Mouse (Mus musculus) myocyte (in vitro differentiated cells): ENCODE measurements around the gene Trim5.
"Not testable (repeated sequence)": the region's sequence is repeated elsewhere in the genome, so short reads cannot be mapped to it uniquely, and the experiment has no call there.

Source experiments
- CEBPB ChIP-seq: IDR thresholded peaks from 2 replicates; pipeline ENCODE4 v1.6.1; 2011; ENCODE audit warnings: mild to moderate bottlenecking, moderate library complexity; ENCODE audit not compliant: poor library complexity, insufficient read depth, severe bottlenecking
- E2F4 ChIP-seq: IDR thresholded peaks from one replicate; pipeline ENCODE4 v1.6.1; 2011; ENCODE audit warnings: mild to moderate bottlenecking, control low read depth, moderate library complexity; ENCODE audit not compliant: insufficient read depth
- MAX ChIP-seq: IDR thresholded peaks from one replicate; pipeline ENCODE4 v1.6.1; 2011; ENCODE audit warnings: low read depth, mild to moderate bottlenecking, control low read depth
- POLR2A ChIP-seq: IDR thresholded peaks from one replicate; pipeline ENCODE4 v1.6.1; 2011; ENCODE audit warnings: low read depth, mild to moderate bottlenecking, control low read depth, moderate library complexity; ENCODE audit not compliant: insufficient read length
- TCF12 ChIP-seq: IDR thresholded peaks from one replicate; pipeline ENCODE4 v1.6.1; 2011; ENCODE audit warnings: mild to moderate bottlenecking, control low read depth; ENCODE audit not compliant: poor library complexity, insufficient read depth, severe bottlenecking

DNA sequence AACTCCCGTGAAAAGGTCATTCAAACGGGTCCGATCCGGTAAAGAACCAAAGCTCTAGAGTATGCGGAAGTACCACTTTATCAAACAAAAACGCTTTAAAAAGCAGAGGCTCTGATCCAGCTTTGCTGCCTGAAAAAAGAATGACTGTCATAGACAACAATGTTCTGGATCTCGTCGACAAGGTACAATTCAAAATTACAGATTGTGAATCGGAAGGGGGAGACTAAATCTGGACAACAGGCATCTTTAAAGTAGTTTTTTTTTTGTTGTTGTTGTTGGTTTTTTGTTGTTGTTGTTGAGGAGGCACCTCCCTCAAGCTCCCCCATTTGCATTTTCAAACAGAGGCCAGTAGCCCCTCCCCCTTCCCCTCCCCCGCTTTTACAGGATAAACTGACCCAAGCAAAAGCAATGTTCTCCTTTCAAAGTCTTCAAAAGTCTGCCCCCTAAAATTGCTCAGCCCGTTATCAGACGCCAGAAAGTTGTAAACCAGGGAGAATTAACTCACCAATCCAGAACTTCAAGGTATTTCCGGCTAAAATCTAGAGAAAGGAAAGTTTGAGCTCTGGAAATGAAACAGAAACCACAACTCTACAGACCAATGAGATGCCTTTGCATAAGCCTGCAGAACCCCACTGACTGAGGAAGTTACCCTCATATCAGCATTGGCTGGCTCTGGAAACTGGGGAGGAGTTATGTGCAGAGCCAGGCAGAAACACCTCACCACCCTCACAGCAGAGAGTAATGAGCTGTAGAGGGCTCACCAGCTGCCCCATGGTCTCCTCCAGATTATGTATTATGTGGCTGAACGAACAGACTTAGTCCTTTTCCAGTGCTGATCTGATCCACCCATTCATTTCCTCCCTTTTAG, at the start of gene Trim5:
- TF ChIP-seq POLR2A, TCF12, E2F4, CEBPB, MAX: not testable (repeated sequence)
